Mouse (Mus musculus) G1E (cell line): ENCODE results near the gene Metrn. TPM values are rescaled to one million over a fixed set of nuclear protein-coding genes. Genes with fewer than 3 reads are reported as not detected.

Experiments
- ATAC-seq: 2 replicates; pipeline ENCODE4 v1.8.0; 2016; ENCODE audit warnings: mild to moderate bottlenecking; ENCODE audit not compliant: insufficient number of reproducible peaks, poor library complexity, low FRiP score, severe bottlenecking; ENCODE audit errors: extremely low read depth
- DNase-seq: peaks from one replicate; pipeline ENCODE4 v3.0.0; 2012; ENCODE audit warnings: low spot score
- H3K27me3 ChIP-seq: 2 replicates; pipeline ENCODE4 v1.6.1; 2012; ENCODE audit warnings: mild to moderate bottlenecking, low read length, inconsistent platforms; ENCODE audit not compliant: insufficient read depth
- H3K36me3 ChIP-seq: replicated peaks from 2 replicates; pipeline ENCODE3; 2012; ENCODE audit warnings: mild to moderate bottlenecking, inconsistent platforms
- H3K4me1 ChIP-seq: 2 replicates; pipeline ENCODE4 v1.6.1; 2012; ENCODE audit warnings: low read depth, low read length, inconsistent platforms, mixed read lengths; ENCODE audit not compliant: insufficient read depth
- H3K4me3 ChIP-seq: 2 replicates; pipeline ENCODE4 v1.5.1; 2012; ENCODE audit warnings: low read depth, mild to moderate bottlenecking, inconsistent platforms, low read length, moderate library complexity, mixed read lengths
- H3K9me3 ChIP-seq: replicated peaks from 2 replicates; pipeline ENCODE4 v1.6.1; 2012; ENCODE audit warnings: inconsistent platforms
- CTCF ChIP-seq: IDR thresholded peaks from 2 replicates; pipeline ENCODE4 v1.5.1; 2012; ENCODE audit warnings: low read depth, low read length, inconsistent platforms, mixed read lengths
- GATA1 ChIP-seq: IDR thresholded peaks from 2 replicates; pipeline ENCODE4 v1.6.1; 2012; ENCODE audit warnings: borderline replicate concordance, low read length, inconsistent platforms, mixed read lengths
- GATA2 ChIP-seq: IDR thresholded peaks from 2 replicates; pipeline ENCODE4 v1.6.1; 2012; ENCODE audit warnings: low read depth, low read length, inconsistent platforms, borderline replicate concordance
- POLR2AphosphoS5 ChIP-seq: IDR thresholded peaks from 2 replicates; pipeline ENCODE4 v1.6.1; 2012; ENCODE audit warnings: low read depth, low read length, inconsistent platforms; ENCODE audit not compliant: insufficient replicate concordance
- TAL1 ChIP-seq: conservative IDR thresholded peaks from 2 replicates; pipeline ENCODE4 v1.6.1; 2012; ENCODE audit warnings: low read depth, low read length, inconsistent platforms, mixed read lengths
- polyA plus RNA-seq: library from polyadenylated mRNA; stranded (reverse); fragments of >175 nt; gene quantifications from 2 replicates; pipeline ENCODE4 v1.2.3, GENCODE M21; 2012
- total RNA-seq, 2 experiments: library from RNA; stranded (forward) in 1 of 2; stranded (reverse) in 1 of 2; fragments of 200-1000 nt in 1 of 2; fragments of >200 nt in 1 of 2; fragmentation: Nextera tagmentation in 1 of 2; gene quantifications; 2 replicates each; pipeline ENCODE4 v1.2.3; 2014 to 2017

Metrn gene
- total and polyA plus RNA-seq, 3 experiments = 19.7 to 129 (median 22.3) TPM

DNA sequence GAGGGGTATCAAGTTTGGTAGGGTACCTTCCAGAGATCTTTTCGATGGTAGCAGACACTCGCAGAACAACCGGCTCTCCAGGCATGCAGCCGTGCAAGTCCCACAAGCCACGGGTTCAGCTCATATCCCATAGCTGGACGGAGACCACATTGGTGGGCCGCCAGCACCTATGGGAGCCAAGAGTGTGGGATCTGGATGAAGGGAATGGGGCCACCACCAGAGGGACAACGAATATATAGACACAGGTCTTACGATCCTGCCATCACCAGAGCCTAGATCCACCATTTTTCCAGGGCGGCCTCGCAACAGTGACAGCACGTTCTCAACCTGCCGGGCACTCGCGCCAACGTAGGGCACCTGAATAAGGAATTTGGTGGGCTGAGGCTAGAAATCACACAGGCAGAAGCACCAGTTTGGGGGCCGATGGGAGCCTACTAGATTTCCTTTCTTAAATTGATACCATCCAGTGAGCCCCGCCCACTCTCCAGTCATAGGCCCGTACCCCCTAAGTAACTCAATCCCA, 5.6 kb downstream of the Metrn start:
- no peak for TF ChIP-seq POLR2AphosphoS5
- no peak for TF ChIP-seq GATA1
- TF ChIP-seq TAL1 = no peak
- TF ChIP-seq GATA2 = no peak
- TF ChIP-seq CTCF = no peak
- no peaks in the 10 kb centered on the region for H3K27me3 ChIP-seq
- H3K9me3 ChIP-seq = no peaks in the 10 kb centered on the region
- no peak for ATAC-seq
- H3K36me3 ChIP-seq = peaks cover 81% of the 10 kb centered on the region
- peak overlapping the region; percentile 80 for H3K4me3 ChIP-seq
- H3K4me1 ChIP-seq = peaks cover 61% of the 10 kb centered on the region
- no peak for DNase-seq

DNA sequence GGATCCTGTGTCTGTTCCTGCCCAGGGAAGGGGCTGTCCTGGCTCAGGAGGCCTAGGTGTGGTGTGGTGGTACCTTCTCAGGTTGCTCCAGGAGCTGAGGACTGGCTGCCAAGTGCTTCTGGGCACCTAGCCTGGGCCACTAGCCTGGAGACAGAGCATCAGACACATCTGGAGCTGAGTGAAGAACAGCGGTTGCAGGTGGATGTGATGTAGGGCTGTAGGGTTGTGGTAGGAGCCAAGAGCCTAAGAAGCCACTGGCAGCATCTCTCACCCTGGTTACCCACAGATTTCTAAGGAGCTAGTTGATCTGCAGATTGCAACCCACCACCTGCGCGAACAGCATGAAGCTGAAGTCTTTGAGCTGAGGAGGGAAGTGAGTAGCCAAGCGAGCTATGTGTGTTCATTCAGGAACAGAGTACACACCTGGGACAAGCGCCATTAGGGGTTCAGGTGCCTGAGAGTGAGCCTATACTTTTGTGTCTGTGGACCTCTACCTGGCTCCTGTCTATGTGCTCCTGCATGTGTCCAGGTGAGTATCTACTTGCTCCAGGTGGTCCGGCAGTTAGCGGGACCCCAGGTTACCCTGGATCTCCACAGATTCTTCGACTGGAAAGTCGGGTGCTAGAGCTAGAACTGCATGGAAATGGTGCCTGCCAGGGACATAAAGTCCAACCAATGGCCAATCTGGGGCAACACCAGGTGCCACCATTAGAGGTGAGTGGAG, 10.0 kb downstream of the Metrn start:
- Histone ChIP-seq H3K36me3 (peaks cover 78% of the 10 kb centered on the region), H3K4me1 (peaks cover 49% of the 10 kb centered on the region)
- no peak for DNase-seq

DNA sequence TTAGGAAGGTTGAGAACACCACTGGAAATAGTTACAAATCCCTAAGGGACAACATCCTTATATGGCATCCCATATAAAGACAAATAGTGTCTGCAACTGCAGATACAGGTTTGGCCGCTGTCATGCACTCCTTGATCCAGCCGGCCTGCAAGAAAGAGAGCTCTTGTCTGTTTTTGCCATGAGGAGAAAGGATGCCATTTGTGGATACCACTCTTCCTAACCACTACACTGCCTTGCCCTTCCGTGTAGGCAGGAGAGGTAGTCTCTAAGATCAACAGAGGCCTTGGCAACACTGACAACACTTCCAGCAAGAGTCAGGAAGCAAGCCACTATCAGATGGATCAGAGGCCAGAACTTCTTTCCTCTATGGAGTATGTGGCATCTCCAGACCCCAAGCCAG, 10.7 kb downstream of the Metrn start, which contains the start of gene Ccdc78:
Gene Ccdc78, plus strand, starts transcription at position 301 of the 400 bp plus-strand sequence.
- no peak for ATAC-seq
- Histone ChIP-seq H3K9me3 (no peaks in the 10 kb centered on the region), H3K4me3 (peak within 1 kb of the TSS; percentile 79), H3K36me3 (peaks cover 83% of the 10 kb centered on the region), H3K27me3 (no peaks in the 10 kb centered on the region), H3K4me1 (peaks cover 46% of the 10 kb centered on the region)
- DNase-seq = no peak
- TF ChIP-seq GATA1 (no peak), TAL1 (no peak), POLR2AphosphoS5 (no peak), GATA2 (no peak), CTCF (no peak)

More for the DNA sequence above, 10.0 kb downstream of the Metrn start:
- no peak for TF ChIP-seq POLR2AphosphoS5
- no peak for TF ChIP-seq GATA1
- TF ChIP-seq GATA2 = no peak
- TF ChIP-seq TAL1 = no peak
- TF ChIP-seq CTCF = no peak
- Histone ChIP-seq H3K4me3 (no peak overlapping the region), H3K27me3 (no peaks in the 10 kb centered on the region), H3K9me3 (no peaks in the 10 kb centered on the region)
- no peak for ATAC-seq

DNA sequence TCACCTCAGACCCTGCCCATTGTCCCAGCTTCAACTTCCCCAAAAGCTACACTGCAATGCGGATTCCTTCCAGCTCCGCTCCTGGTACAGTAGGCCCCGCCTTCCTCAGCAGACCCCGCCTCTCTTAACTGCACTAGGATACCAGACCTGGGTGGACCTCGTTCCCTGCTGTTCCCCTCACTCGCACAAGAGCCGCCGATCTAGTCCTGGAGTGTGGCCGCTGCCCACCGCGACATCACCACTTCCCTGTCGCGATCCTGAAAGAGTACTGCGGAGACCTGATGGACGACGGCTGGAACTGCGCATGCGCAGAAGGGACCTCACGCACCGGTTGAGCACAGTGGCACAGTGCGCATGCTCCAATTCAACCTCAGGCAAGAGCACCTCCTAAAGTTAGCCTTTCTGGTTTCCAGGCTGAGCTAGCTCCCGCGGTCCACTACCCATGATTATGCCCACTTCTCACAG, 11.6 kb downstream of the Metrn start, which contains the start of gene Haghl:
Gene Haghl, minus strand, starts transcription at position 393 of the 465 bp plus-strand sequence.
- no peak for TF ChIP-seq CTCF
- no peak for TF ChIP-seq TAL1
- no peak for TF ChIP-seq POLR2AphosphoS5
- TF ChIP-seq GATA2 = no peak
- no peak for TF ChIP-seq GATA1
- Histone ChIP-seq H3K27me3 (no peaks in the 10 kb centered on the region), H3K9me3 (no peaks in the 10 kb centered on the region), H3K36me3 (peaks cover 84% of the 10 kb centered on the region), H3K4me3 (peak within 1 kb of the TSS; percentile 79), H3K4me1 (peaks cover 37% of the 10 kb centered on the region)
- DNase-seq (peak; percentile 92), ATAC-seq (peak; percentile 72)

DNA sequence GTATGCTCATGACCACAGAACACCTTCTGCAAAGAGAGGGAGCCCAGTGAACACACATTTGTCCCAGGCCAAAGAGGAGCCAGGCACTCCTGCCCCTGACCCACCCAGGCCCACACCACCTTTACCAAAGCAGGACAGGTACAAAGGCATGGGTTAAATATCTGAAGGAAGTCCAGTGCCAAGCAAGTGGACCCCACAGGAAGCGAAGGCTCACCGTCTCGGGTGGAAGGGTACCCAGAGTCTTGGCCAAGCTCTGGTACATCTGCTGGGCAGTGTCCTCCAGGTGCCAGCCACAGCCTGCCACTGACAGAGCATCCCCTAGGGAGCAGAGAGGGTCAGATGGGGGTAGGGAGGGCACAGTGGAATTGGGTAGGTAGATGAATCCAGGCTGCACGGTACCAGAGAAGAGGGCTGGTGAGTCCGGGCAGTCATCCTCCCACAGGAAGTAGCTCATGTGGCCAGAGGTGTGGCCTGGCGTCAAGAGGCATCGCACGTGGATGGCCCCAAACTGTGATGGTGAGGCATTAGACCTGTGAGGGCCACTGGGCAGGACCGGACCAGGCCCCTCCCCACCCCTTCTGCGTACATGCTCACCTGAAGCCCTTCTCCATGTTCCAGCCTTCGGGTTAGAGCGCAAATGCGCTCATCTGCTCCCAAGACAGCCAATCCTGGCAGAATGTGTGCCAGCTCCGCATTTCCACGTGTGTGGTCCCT, 12.9 kb downstream of the Metrn start:
- H3K4me1 ChIP-seq = peaks cover 37% of the 10 kb centered on the region
- no peak for ATAC-seq
- no peaks in the 10 kb centered on the region for H3K9me3 ChIP-seq
- H3K27me3 ChIP-seq = no peaks in the 10 kb centered on the region
- H3K4me3 ChIP-seq = peak overlapping the region; percentile 79; the same call in 1 of the 2 replicates
- DNase-seq = no peak
- peaks cover 85% of the 10 kb centered on the region for H3K36me3 ChIP-seq
- no peak for TF ChIP-seq CTCF
- no peak for TF ChIP-seq TAL1
- TF ChIP-seq GATA2 = no peak
- TF ChIP-seq GATA1 = no peak
- no peak; the same call in 1 of the 2 replicates for TF ChIP-seq POLR2AphosphoS5

DNA sequence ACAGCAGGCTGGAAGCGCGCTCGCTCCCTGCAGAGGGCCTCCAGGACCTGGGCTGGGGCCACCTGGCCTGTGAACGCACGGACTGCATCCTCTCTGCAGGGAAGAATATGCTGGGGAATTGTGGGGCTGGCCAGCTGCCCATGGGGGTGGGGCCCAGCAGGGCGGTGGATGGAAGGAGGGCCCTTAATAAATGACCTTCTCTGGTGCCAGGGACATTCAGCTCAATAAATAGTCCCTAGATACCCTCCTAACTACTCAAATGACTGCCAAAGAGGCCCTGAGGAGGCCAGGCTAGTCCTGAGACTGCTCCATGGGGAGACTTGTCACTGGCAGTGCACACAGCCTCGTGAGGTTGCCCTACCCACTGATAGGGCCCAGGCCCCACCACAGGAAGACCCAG, 13.8 kb downstream of the Metrn start:
- Histone ChIP-seq H3K4me3 (no peak overlapping the region), H3K4me1 (peaks cover 33% of the 10 kb centered on the region), H3K36me3 (peaks cover 85% of the 10 kb centered on the region), H3K27me3 (no peaks in the 10 kb centered on the region), H3K9me3 (no peaks in the 10 kb centered on the region)
- no peak for ATAC-seq
- TF ChIP-seq CTCF (no peak), GATA1 (no peak), POLR2AphosphoS5 (no peak), GATA2 (no peak), TAL1 (no peak)
- no peak for DNase-seq
